Mouse (Mus musculus) hindbrain, embryonic 14.5 days (tissue): ENCODE measurements around the gene Pacrg. TPM values are rescaled to one million over a fixed set of nuclear protein-coding genes. Genes with fewer than 3 reads are reported as not detected.

ENCODE experiments used
- ATAC-seq: fragments of 200-750 bp; cut with Nextera tagmentation; 2 replicates; pipeline ENCODE4 v1.8.0; 2017; ENCODE audit warnings: moderate number of reproducible peaks, mild to moderate bottlenecking, moderate TSS enrichment, moderate library complexity; ENCODE audit not compliant: low FRiP score
- DNase-seq: peaks from one replicate; pipeline ENCODE4 v3.0.0-alpha.2; 2015; ENCODE audit warnings: low spot score
- H3K27ac ChIP-seq: fragments of 300-500 bp; sonication (generic); 2 replicates; pipeline ENCODE4 v1.5.1; 2014; ENCODE audit warnings: mild to moderate bottlenecking, moderate library complexity
- H3K27me3 ChIP-seq: fragments of 300-500 bp; sonication (generic); 2 replicates; pipeline ENCODE4 v1.6.1; 2014; ENCODE audit warnings: mild to moderate bottlenecking, low read length, mixed read lengths; ENCODE audit not compliant: control insufficient read depth, insufficient read depth
- H3K36me3 ChIP-seq: fragments of 300-500 bp; sonication (generic); replicated peaks from 2 replicates; pipeline ENCODE4 v1.6.1; 2014; ENCODE audit not compliant: control insufficient read depth, insufficient read depth
- H3K4me1 ChIP-seq: fragments of 300-500 bp; sonication (generic); replicated peaks from 2 replicates; pipeline ENCODE4 v1.6.1; 2014; ENCODE audit warnings: antibody characterized with exemption, low read length, mixed read lengths; ENCODE audit not compliant: control insufficient read depth, insufficient read depth
- H3K4me2 ChIP-seq: fragments of 300-500 bp; sonication (generic); replicated peaks from 2 replicates; pipeline ENCODE4 v1.6.1; 2014; ENCODE audit warnings: mild to moderate bottlenecking, moderate library complexity
- H3K4me3 ChIP-seq: fragments of 300-500 bp; sonication (generic); replicated peaks from 2 replicates; pipeline ENCODE4 v1.5.1; 2014; ENCODE audit warnings: mild to moderate bottlenecking, low read length
- H3K9ac ChIP-seq: fragments of 300-500 bp; sonication (generic); 2 replicates; pipeline ENCODE4 v1.6.1; 2014
- H3K9me3 ChIP-seq: fragments of 300-500 bp; sonication (generic); 2 replicates; pipeline ENCODE4 v1.6.1; 2016; ENCODE audit warnings: low read length; ENCODE audit not compliant: control insufficient read depth
- WGBS: fragments of 180-500 bp; shearing (Covaris S2); extraction: QIAGEN DNeasy Blood & Tissue Kit; methylation state at CpG from one replicate; pipeline ENCODE4 v1.1.7; 2014; 5-methylcytosine and 5-hydroxymethylcytosine counted together
- polyA plus RNA-seq: library from polyadenylated mRNA; unstranded; fragments of >200 nt; fragmentation: Nextera tagmentation; extraction: Ambion mirVana; gene quantifications from 2 replicates; pipeline ENCODE4 v1.2.1, GENCODE M21; 2014

Gene Pacrg
- polyA plus RNA-seq, 1 experiment from 2014 or later: 21.9 TPM

GRCm38 (mm10) chr17:10498935-10499655 is 341.0 kb downstream of the Pacrg start:
- Histone ChIP-seq H3K9me3 (no peaks in the 10 kb centered on the region), H3K27me3 (no peaks in the 10 kb centered on the region), H3K9ac (no peak overlapping the region), H3K4me1 (peaks cover 20% of the 10 kb centered on the region), H3K27ac (no peak overlapping the region), H3K4me3 (no peak overlapping the region), H3K4me2 (no peak overlapping the region), H3K36me3 (no peaks in the 10 kb centered on the region)
- WGBS: 91% methylated on average over 6 of the region's 6 CpGs
- DNase-seq (no peak), ATAC-seq (no peak)

- Histone ChIP-seq H3K9me3 (no peaks in the 10 kb centered on the region), H3K27me3 (no peaks in the 10 kb centered on the region), H3K4me2 (no peak overlapping the region), H3K36me3 (no peaks in the 10 kb centered on the region), H3K27ac (peak overlapping the region; percentile 9; the same call in 1 of the 2 replicates), H3K4me3 (no peak overlapping the region), H3K9ac (no peak overlapping the region), H3K4me1 (peaks cover 20% of the 10 kb centered on the region)
- DNase-seq (no peak), ATAC-seq (no peak)
- WGBS: 31% methylated on average over 4 of the region's 4 CpGs
These were observed 342.2 kb downstream of the Pacrg start for GRCm38 (mm10) chr17:10497781-10498420.

GRCm38 (mm10) chr17:10496066-10496465 is 344.0 kb downstream of the Pacrg start:
- H3K9ac ChIP-seq: no peak overlapping the region
- no peak overlapping the region for H3K4me2 ChIP-seq
- peaks cover 18% of the 10 kb centered on the region for H3K4me1 ChIP-seq
- no peak for ATAC-seq
- no peaks in the 10 kb centered on the region for H3K9me3 ChIP-seq
- 75% methylated on average over 8 of the region's 8 CpGs for WGBS
- no peaks in the 10 kb centered on the region for H3K27me3 ChIP-seq
- no peak for DNase-seq
- H3K4me3 ChIP-seq: no peak overlapping the region
- H3K36me3 ChIP-seq: no peaks in the 10 kb centered on the region
- H3K27ac ChIP-seq: no peak overlapping the region

- DNase-seq (no peak), ATAC-seq (no peak)
- Histone ChIP-seq H3K4me3 (no peak overlapping the region), H3K27ac (no peak overlapping the region), H3K9me3 (no peaks in the 10 kb centered on the region), H3K4me1 (peaks cover 19% of the 10 kb centered on the region), H3K9ac (no peak overlapping the region), H3K27me3 (no peaks in the 10 kb centered on the region), H3K4me2 (no peak overlapping the region), H3K36me3 (no peaks in the 10 kb centered on the region)
- 34% methylated on average over 8 of the region's 8 CpGs for WGBS
These were observed 344.5 kb downstream of the Pacrg start for GRCm38 (mm10) chr17:10495588-10495987.

GRCm38 (mm10) chr17:10493124-10493523 is 347.0 kb downstream of the Pacrg start:
- ATAC-seq (no peak), DNase-seq (no peak)
- 3% methylated on average over 3 of the region's 3 CpGs for WGBS
- Histone ChIP-seq H3K27ac (no peak overlapping the region), H3K9me3 (no peaks in the 10 kb centered on the region), H3K4me3 (no peak overlapping the region), H3K36me3 (no peaks in the 10 kb centered on the region), H3K4me1 (peaks cover 20% of the 10 kb centered on the region), H3K9ac (no peak overlapping the region), H3K4me2 (no peak overlapping the region), H3K27me3 (no peaks in the 10 kb centered on the region)

GRCm38 (mm10) chr17:10490374-10491169 is 349.5 kb downstream of the Pacrg start:
- DNase-seq (no peak), ATAC-seq (no peak)
- Histone ChIP-seq H3K27me3 (no peaks in the 10 kb centered on the region), H3K27ac (no peak overlapping the region), H3K4me2 (no peak overlapping the region), H3K4me1 (peaks cover 10% of the 10 kb centered on the region; the same call in 1 of the 2 replicates), H3K36me3 (no peaks in the 10 kb centered on the region), H3K4me3 (no peak overlapping the region), H3K9ac (no peak overlapping the region), H3K9me3 (no peaks in the 10 kb centered on the region)
- WGBS: 67% methylated on average over 8 of the region's 8 CpGs

- no peaks in the 10 kb centered on the region for H3K36me3 ChIP-seq
- no peak overlapping the region for H3K4me3 ChIP-seq
- DNase-seq: no peak
- no peak overlapping the region for H3K4me2 ChIP-seq
- H3K4me1 ChIP-seq: peaks cover 13% of the 10 kb centered on the region; the same call in 1 of the 2 replicates
- no peaks in the 10 kb centered on the region for H3K9me3 ChIP-seq
- WGBS: 78% methylated on average over 2 of the region's 2 CpGs
- no peak overlapping the region for H3K27ac ChIP-seq
- no peaks in the 10 kb centered on the region for H3K27me3 ChIP-seq
- no peak overlapping the region for H3K9ac ChIP-seq
- no peak for ATAC-seq
These were observed 351.2 kb downstream of the Pacrg start for GRCm38 (mm10) chr17:10488873-10489272.

GRCm38 (mm10) chr17:10483945-10484546 is 356.1 kb downstream of the Pacrg start:
- ATAC-seq (no peak), DNase-seq (no peak)
- H3K4me3 ChIP-seq: no peak overlapping the region
- WGBS: 27% methylated on average over 6 of the region's 6 CpGs
- no peak overlapping the region for H3K4me2 ChIP-seq
- no peaks in the 10 kb centered on the region for H3K9me3 ChIP-seq
- H3K9ac ChIP-seq: no peak overlapping the region
- no peak overlapping the region; the same call in 1 of the 2 replicates for H3K27ac ChIP-seq
- peaks cover 6% of the 10 kb centered on the region; the same call in 1 of the 2 replicates for H3K4me1 ChIP-seq
- H3K36me3 ChIP-seq: no peaks in the 10 kb centered on the region
- H3K27me3 ChIP-seq: no peaks in the 10 kb centered on the region

GRCm38 (mm10) chr17:10481081-10481480 is 359.0 kb downstream of the Pacrg start:
- Histone ChIP-seq H3K4me1 (peaks cover 10% of the 10 kb centered on the region; the same call in 1 of the 2 replicates), H3K4me3 (no peak overlapping the region), H3K9ac (no peak overlapping the region), H3K9me3 (no peaks in the 10 kb centered on the region), H3K27ac (no peak overlapping the region), H3K27me3 (no peaks in the 10 kb centered on the region), H3K36me3 (no peaks in the 10 kb centered on the region), H3K4me2 (no peak overlapping the region)
- no peak for DNase-seq
- no peak for ATAC-seq
- 88% methylated on average over 1 of the region's 1 CpGs for WGBS
